Mouse (Mus musculus) heart, embryonic 16.5 days (tissue): ENCODE results near the gene Hsf4. TPM values are rescaled to one million over a fixed set of nuclear protein-coding genes. Genes with fewer than 3 reads are reported as not detected.
"Not testable (repeated sequence)": the region's sequence is repeated elsewhere in the genome, so short reads cannot be mapped to it uniquely, and the experiment has no call there.

Source experiments
- ATAC-seq: fragments of 200-750 bp; cut with Nextera tagmentation; replicated peaks from 2 replicates; pipeline ENCODE4 v1.8.0; 2017; ENCODE audit warnings: moderate number of reproducible peaks; ENCODE audit not compliant: insufficient read depth, low FRiP score; ENCODE audit errors: extremely low read depth
- H3K27ac ChIP-seq: fragments of 300-500 bp; sonication (generic); 2 replicates; pipeline ENCODE4 v1.5.1; 2014; ENCODE audit warnings: mild to moderate bottlenecking, low read length, control low read depth, moderate library complexity
- H3K27me3 ChIP-seq: fragments of 300-500 bp; sonication (generic); 2 replicates; pipeline ENCODE4 v1.6.1; 2014; ENCODE audit warnings: low read length, mixed read lengths; ENCODE audit not compliant: control insufficient read depth, insufficient read depth
- H3K36me3 ChIP-seq: fragments of 300-500 bp; sonication (generic); 2 replicates; pipeline ENCODE4 v1.6.1; 2014; ENCODE audit not compliant: control insufficient read depth, insufficient read depth
- H3K4me1 ChIP-seq: fragments of 300-500 bp; sonication (generic); 2 replicates; pipeline ENCODE4 v1.6.1; 2014; ENCODE audit warnings: low read length, mixed read lengths; ENCODE audit not compliant: control insufficient read depth, insufficient read depth
- H3K4me2 ChIP-seq: fragments of 300-500 bp; sonication (generic); 2 replicates; pipeline ENCODE4 v1.6.1; 2014; ENCODE audit warnings: low read depth, mild to moderate bottlenecking, control low read depth, low read length
- H3K4me3 ChIP-seq: fragments of 300-500 bp; sonication (generic); 2 replicates; pipeline ENCODE4 v1.5.1; 2014; ENCODE audit warnings: mild to moderate bottlenecking, control low read depth, low read length
- H3K9ac ChIP-seq: fragments of 300-500 bp; sonication (generic); 2 replicates; pipeline ENCODE4 v1.6.1; 2014; ENCODE audit warnings: low read length, control low read depth
- H3K9me3 ChIP-seq: fragments of 300-500 bp; sonication (generic); replicated peaks from 2 replicates; pipeline ENCODE4 v1.6.1; 2016; ENCODE audit warnings: low read length; ENCODE audit not compliant: control insufficient read depth
- WGBS: fragments of 180-500 bp; shearing (Covaris S2); extraction: QIAGEN DNeasy Blood & Tissue Kit; methylation state at CpG from one replicate; pipeline ENCODE4 v1.1.7; 2014; 5-methylcytosine and 5-hydroxymethylcytosine counted together
- polyA plus RNA-seq: library from polyadenylated mRNA; unstranded; fragments of >200 nt; fragmentation: Nextera tagmentation; extraction: Ambion mirVana; gene quantifications from 2 replicates; pipeline ENCODE4 v1.2.1, GENCODE M21; 2015

The Hsf4 gene
- polyA plus RNA-seq, 1 experiment from 2014 or later = 0.29 TPM

GRCm38 (mm10) chr8:105288958-105289732, 19.5 kb downstream of the Hsf4 start:
- peak overlapping the region; percentile 89 for H3K4me2 ChIP-seq
- peaks cover 14% of the 10 kb centered on the region for H3K4me1 ChIP-seq
- ATAC-seq = peak; percentile 88
- peak overlapping the region; percentile 80 for H3K27ac ChIP-seq
- WGBS = under 1% methylated on average over 53 of the region's 53 CpGs
- H3K27me3 ChIP-seq = peaks cover 6% of the 10 kb centered on the region; the same call in 1 of the 2 replicates
- peak overlapping the region; percentile 76 for H3K9ac ChIP-seq
- H3K9me3 ChIP-seq = no peaks in the 10 kb centered on the region
- no peaks in the 10 kb centered on the region for H3K36me3 ChIP-seq
- peak overlapping the region; percentile 65 for H3K4me3 ChIP-seq

- WGBS = 3% methylated on average over 43 of the region's 43 CpGs
- H3K4me2 ChIP-seq = peak within 1 kb of the TSS; percentile 89
- H3K9ac ChIP-seq = peak within 1 kb of the TSS; percentile 76
- H3K36me3 ChIP-seq = no peaks in the 10 kb centered on the region
- peaks cover 14% of the 10 kb centered on the region for H3K4me1 ChIP-seq
- no peaks in the 10 kb centered on the region for H3K9me3 ChIP-seq
- H3K4me3 ChIP-seq = peak within 1 kb of the TSS; percentile 65
- peak within 1 kb of the TSS; percentile 80 for H3K27ac ChIP-seq
- peaks cover 6% of the 10 kb centered on the region; the same call in 1 of the 2 replicates for H3K27me3 ChIP-seq
- peak; percentile 5; the same call in 1 of the 2 replicates for ATAC-seq
Observed at GRCm38 (mm10) chr8:105289805-105290460, 20.3 kb downstream of the Hsf4 start, which contains the start of gene 4931428F04Rik. Gene 4931428F04Rik (minus strand): TSS chr8:105289864.

- no peaks in the 10 kb centered on the region for H3K36me3 ChIP-seq
- H3K4me3 ChIP-seq = peak overlapping the region; percentile 22
- no peak overlapping the region for H3K27ac ChIP-seq
- no peak overlapping the region for H3K9ac ChIP-seq
- H3K4me1 ChIP-seq = peaks cover 14% of the 10 kb centered on the region
- WGBS = 10% methylated on average over 31 of the region's 31 CpGs
- peaks cover 6% of the 10 kb centered on the region; the same call in 1 of the 2 replicates for H3K27me3 ChIP-seq
- no peak for ATAC-seq
- no peaks in the 10 kb centered on the region for H3K9me3 ChIP-seq
- peak overlapping the region; percentile 89 for H3K4me2 ChIP-seq
Observed at GRCm38 (mm10) chr8:105290554-105291314, 21.1 kb downstream of the Hsf4 start.

DNA sequence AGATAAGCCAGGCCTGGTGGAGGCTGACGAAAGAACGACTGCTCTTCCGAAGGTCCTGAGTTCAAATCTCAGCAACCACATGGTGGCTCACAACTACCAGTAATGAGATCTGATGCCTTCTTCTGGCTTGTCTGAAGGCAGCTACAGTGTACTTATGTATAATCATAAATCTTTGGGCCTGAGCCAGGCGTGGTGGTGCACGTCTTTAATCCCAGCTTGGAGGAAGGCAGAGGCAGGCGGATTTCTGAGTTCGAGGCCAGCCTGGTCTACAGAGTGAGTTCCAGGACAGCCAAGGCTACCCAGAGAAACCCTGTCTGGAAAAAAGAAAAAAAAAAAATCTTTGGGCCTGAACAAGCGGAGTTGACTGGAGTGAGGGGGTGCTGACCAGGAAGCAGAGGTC, 21.8 kb downstream of the Hsf4 start:
- H3K27me3 ChIP-seq, H3K27ac ChIP-seq, H3K4me2 ChIP-seq, ATAC-seq, H3K36me3 ChIP-seq, H3K9ac ChIP-seq, H3K9me3 ChIP-seq, H3K4me3 ChIP-seq: not testable (repeated sequence)
- 76% methylated on average over 8 of the region's 8 CpGs for WGBS
- peaks cover 14% of the 10 kb centered on the region for H3K4me1 ChIP-seq

DNA sequence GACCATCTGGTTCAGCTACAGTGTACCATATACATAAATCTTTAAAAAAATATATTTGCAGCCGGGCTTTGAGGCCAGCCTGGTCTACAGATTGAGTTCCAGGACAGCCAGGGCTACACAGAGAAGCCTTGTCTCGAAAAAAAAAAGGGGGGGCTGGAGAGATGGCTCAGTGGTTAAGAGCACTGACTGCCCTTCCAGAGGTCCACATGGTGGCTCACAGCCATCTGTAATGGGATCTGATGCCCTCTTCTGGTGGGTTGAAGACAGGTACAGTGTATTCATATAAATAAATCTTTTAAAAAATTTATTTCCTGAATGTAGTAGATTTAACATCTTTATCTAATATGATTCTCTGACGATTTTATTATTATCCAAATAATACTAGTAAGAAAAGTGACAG, 22.2 kb downstream of the Hsf4 start:
- H3K9ac ChIP-seq, H3K9me3 ChIP-seq, H3K4me2 ChIP-seq, H3K27me3 ChIP-seq, H3K36me3 ChIP-seq, H3K27ac ChIP-seq, H3K4me3 ChIP-seq, ATAC-seq: not testable (repeated sequence)
- 62% methylated on average over 3 of the region's 3 CpGs for WGBS
- H3K4me1 ChIP-seq = peaks cover 18% of the 10 kb centered on the region

DNA sequence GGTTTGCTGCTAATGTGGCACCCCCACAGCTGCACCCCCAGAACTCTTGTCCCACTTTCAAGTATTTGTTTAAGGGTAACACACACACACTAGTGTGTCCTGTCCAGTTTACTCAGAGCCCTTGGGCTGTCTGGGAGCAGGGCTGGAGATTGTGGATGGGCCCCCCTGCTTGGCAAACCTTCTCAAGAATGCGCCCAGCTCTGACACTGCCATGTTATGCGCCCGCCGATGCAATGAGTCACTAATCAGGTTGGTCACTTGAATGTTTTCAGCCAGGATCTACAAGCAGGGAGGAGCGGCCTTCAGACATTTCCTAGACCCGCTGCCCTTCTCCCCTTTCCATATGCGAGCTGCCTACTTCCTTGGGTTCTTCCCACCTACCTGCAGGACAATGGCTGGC, 22.9 kb downstream of the Hsf4 start:
- no peak overlapping the region for H3K9ac ChIP-seq
- H3K9me3 ChIP-seq = no peaks in the 10 kb centered on the region
- 65% methylated on average over 7 of the region's 7 CpGs for WGBS
- no peak for ATAC-seq
- H3K36me3 ChIP-seq = no peaks in the 10 kb centered on the region
- no peak overlapping the region for H3K4me3 ChIP-seq
- peaks cover 6% of the 10 kb centered on the region; the same call in 1 of the 2 replicates for H3K27me3 ChIP-seq
- peaks cover 22% of the 10 kb centered on the region for H3K4me1 ChIP-seq
- no peak overlapping the region for H3K4me2 ChIP-seq
- H3K27ac ChIP-seq = no peak overlapping the region

- peaks cover 6% of the 10 kb centered on the region; the same call in 1 of the 2 replicates for H3K27me3 ChIP-seq
- WGBS = 60% methylated on average over 19 of the region's 19 CpGs
- H3K36me3 ChIP-seq = no peaks in the 10 kb centered on the region
- no peak overlapping the region for H3K27ac ChIP-seq
- H3K4me2 ChIP-seq = no peak overlapping the region
- H3K9ac ChIP-seq = no peak overlapping the region
- peaks cover 25% of the 10 kb centered on the region for H3K4me1 ChIP-seq
- H3K9me3 ChIP-seq = no peaks in the 10 kb centered on the region
- ATAC-seq = no peak
- H3K4me3 ChIP-seq = no peak overlapping the region
Observed at GRCm38 (mm10) chr8:105293405-105293804, 23.8 kb downstream of the Hsf4 start.

DNA sequence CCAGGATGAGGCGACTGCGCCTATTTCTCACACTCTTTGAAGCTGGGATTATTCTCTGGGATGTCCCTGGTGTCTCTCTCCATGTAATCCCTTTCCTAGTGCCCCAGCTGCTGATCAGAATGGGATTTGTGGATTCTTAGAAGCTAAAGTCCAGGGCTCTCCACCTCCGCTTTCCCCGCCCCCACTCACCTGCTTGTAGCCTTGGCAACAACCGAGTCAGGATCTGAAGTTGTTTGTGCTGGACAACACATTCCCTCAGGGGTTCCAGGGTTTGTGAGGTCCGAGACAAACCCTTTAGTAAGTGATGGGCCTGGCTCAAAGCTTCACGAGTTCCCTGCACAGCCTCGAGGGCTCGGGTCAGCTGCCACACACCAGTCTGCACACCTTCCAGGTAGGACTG, 25.2 kb downstream of the Hsf4 start:
- no peak overlapping the region for H3K27ac ChIP-seq
- H3K27me3 ChIP-seq = peaks cover 6% of the 10 kb centered on the region; the same call in 1 of the 2 replicates
- 62% methylated on average over 9 of the region's 9 CpGs for WGBS
- H3K9me3 ChIP-seq = no peaks in the 10 kb centered on the region
- peaks cover 29% of the 10 kb centered on the region for H3K4me1 ChIP-seq
- H3K4me3 ChIP-seq = peak overlapping the region; percentile 37
- peak overlapping the region; percentile 52 for H3K4me2 ChIP-seq
- ATAC-seq = no peak
- H3K9ac ChIP-seq = no peak overlapping the region
- peaks cover 4% of the 10 kb centered on the region for H3K36me3 ChIP-seq
